Mouse (Mus musculus): ENCODE data around the gene Qrfp. TPM values are rescaled to one million over a fixed set of nuclear protein-coding genes. Genes with fewer than 3 reads are reported as not detected.

Qrfp gene
- polyA plus RNA-seq, 1 experiment, result 1.5 TPM

DNA sequence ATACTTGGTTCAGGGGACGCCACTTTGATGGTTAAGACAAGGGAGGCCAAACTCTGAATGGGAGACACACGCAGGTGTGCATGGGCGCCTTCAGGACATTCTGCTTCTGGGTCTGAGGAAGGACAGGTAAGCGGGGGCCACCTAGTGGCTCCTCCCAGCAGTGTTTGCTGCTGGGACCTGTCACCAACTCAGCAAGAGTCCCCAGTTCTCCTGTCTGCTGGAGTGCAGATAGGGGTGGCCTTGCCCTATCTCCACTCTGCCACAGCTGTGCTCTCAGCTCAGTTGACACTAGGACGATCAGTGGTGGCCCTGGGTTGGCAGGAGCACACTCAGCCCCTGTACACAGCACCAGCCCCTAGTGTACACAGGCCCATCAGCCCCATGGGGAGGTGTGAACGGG lies 37.5 kb upstream of the Qrfp start:
- peaks cover 48% of the 10 kb centered on the region for H3K27me3 ChIP-seq (ENCODE audit: control insufficient read depth, insufficient read depth, insufficient read length)
- no peak overlapping the region for H3K4me2 ChIP-seq (ENCODE audit: low read depth)
- H3K36me3 ChIP-seq (ENCODE audit: control insufficient read depth, insufficient read depth), result no peaks in the 10 kb centered on the region
- TF ChIP-seq POLR2AphosphoS2 (IDR thresholded peaks at IDR 0.05; ENCODE audit: insufficient read length, low read depth), result no peak
- TF ChIP-seq MYOD1 (IDR thresholded peaks at IDR 0.05; ENCODE audit: control insufficient read depth in 1 of 3, insufficient read length in 2 of 3, low read depth in 2 of 3), result no peak
- no peak for TF ChIP-seq TCF3 (IDR thresholded peaks at IDR 0.05; ENCODE audit: insufficient read length, low read depth)
- no peak for TF ChIP-seq REST (IDR thresholded peaks at IDR 0.05; ENCODE audit: insufficient read depth, insufficient read length)
- no peak for TF ChIP-seq MYOG (IDR thresholded peaks at IDR 0.05; ENCODE audit: control insufficient read depth in 1 of 3, insufficient read depth in 1 of 3, insufficient read length in 2 of 3, low read depth in 2 of 3)
- TF ChIP-seq E2F4 (IDR thresholded peaks at IDR 0.05; ENCODE audit: insufficient read depth), result no peak
- TF ChIP-seq SRF (IDR thresholded peaks at IDR 0.05; ENCODE audit: control insufficient read depth, insufficient read length, low read depth), result no peak
- TF ChIP-seq MAX (IDR thresholded peaks at IDR 0.05; ENCODE audit: low read depth), result no peak
- no peak for TF ChIP-seq USF1 (IDR thresholded peaks at IDR 0.05; ENCODE audit: low read depth)
- TF ChIP-seq CEBPB (IDR thresholded peaks at IDR 0.05; ENCODE audit: insufficient read depth, poor library complexity, severe bottlenecking), result no peak
- no peak for TF ChIP-seq POLR2A (IDR thresholded peaks at IDR 0.05; ENCODE audit: insufficient read length, low read depth)
- no peak for TF ChIP-seq TCF12 (IDR thresholded peaks at IDR 0.05; ENCODE audit: insufficient read depth, poor library complexity, severe bottlenecking)
- H3K4me3 ChIP-seq, result no peak overlapping the region
- no peak overlapping the region for H3ac ChIP-seq (ENCODE audit: control insufficient read depth, insufficient read length)
- no peaks in the 10 kb centered on the region for H3K79me2 ChIP-seq (ENCODE audit: control insufficient read depth, insufficient read depth)

DNA sequence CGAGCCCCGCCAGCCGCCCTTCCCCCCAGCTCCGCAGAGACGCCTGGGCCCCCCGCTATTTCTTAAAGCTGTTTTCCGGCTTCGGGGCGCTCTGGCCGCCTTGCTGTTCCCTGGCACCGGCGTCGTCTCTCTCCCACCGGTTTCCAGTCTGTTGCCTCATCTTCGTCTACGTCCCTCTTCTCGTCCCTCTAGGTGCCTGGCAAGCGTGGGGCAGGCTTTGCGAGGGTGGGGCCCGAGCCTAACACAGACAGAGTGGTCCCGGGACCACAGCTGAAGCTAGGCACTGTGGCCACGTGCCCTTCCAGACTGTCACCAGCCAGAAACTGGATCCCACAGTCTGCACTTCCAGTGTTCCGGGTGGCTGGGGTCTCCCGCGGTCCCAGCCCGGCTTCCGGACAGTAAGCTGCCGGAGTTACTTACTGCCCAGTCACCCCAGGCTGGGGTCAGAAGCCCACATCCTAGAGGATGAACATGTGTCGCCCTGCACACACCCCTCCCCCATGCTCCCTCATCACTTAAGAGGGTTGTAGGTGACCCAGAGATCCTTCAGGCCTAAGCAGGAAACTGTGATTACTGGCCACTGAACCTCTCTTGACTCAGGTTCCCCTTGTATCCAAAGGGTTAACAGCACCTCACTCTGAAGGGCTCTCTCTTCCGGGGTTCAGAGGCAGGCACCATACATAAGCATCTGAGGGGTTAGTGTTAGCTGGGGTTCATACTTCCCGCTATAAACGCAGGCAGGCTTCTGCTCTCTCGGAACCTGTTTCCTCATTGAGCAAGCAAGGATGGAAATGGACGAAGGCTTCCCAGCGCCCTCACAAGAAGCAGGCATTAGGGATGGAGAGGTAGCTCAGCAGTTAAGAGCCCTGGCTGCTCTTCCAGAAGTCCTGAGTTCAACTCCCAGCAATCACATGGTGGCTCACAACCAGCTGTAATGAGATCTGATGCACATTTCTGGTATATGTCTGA lies 36.6 kb upstream of the Qrfp start:
- Histone ChIP-seq H3K36me3 (ENCODE audit: control insufficient read depth, insufficient read depth) (no peaks in the 10 kb centered on the region), H3K4me3 (no peak overlapping the region), H3K4me2 (ENCODE audit: low read depth) (peak overlapping the region; percentile 67), H3K79me2 (ENCODE audit: control insufficient read depth, insufficient read depth) (no peaks in the 10 kb centered on the region), H3ac (ENCODE audit: control insufficient read depth, insufficient read length) (no peak overlapping the region), H3K27me3 (ENCODE audit: control insufficient read depth, insufficient read depth, insufficient read length) (peaks cover 52% of the 10 kb centered on the region)
- no peak for TF ChIP-seq POLR2A (IDR thresholded peaks at IDR 0.05; ENCODE audit: insufficient read length, low read depth)
- TF ChIP-seq CEBPB (IDR thresholded peaks at IDR 0.05; ENCODE audit: insufficient read depth, poor library complexity, severe bottlenecking), result no peak
- no peak for TF ChIP-seq POLR2AphosphoS2 (IDR thresholded peaks at IDR 0.05; ENCODE audit: insufficient read length, low read depth)
- no peak for TF ChIP-seq MYOG (IDR thresholded peaks at IDR 0.05; ENCODE audit: control insufficient read depth in 1 of 3, insufficient read depth in 1 of 3, insufficient read length in 2 of 3, low read depth in 2 of 3)

DNA sequence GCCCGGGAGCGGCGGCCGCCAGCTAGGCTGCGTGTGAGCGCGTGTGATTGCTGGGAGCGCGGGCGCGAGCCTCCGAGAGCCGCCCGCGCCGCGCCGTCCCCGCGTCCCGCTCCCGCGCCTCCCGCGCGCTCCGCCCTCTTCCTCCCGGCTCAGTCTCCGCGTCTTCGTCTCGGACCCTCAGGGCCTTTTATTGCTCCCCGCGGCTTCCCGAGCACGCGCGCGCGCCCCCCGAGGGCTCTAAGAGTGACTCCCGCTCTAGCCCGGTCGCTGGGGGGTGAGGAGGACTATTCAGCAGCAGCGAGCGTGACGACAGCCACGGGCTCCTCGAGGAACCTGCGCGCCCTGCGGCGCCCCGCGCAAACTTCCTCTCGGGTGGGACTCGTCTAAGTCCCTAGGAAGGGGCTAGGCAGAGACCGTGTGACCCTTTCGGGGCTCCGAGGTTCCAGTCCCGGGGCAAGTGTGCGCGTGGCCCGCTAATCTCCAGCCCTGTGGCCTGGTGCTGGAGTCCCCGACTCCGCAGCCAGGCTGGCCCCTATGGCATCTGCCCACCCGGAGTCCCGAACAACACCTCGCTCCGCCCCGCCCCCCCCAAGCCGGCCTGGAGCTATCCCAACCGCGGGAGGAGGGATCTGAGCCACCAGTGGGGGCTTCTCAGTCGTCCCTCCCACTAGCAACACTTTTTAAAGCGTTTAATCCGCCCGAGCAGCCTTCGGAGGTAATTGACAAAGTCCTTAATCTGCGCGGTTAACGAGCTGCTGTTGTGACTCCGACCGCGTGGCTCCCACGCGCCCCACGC lies 35.7 kb upstream of the Qrfp start, which contains the start of gene Fibcd1:
Gene Fibcd1, minus strand, starts transcription at position 110 of the 796 bp plus-strand sequence.
- TF ChIP-seq TCF12 (IDR thresholded peaks at IDR 0.05; ENCODE audit: insufficient read depth, poor library complexity, severe bottlenecking), result no peak
- TF ChIP-seq TCF3 (IDR thresholded peaks at IDR 0.05; ENCODE audit: insufficient read length, low read depth), result no peak
- no peak within 1 kb of the TSS for H3K4me3 ChIP-seq
- no peaks in the 10 kb centered on the region for H3K36me3 ChIP-seq (ENCODE audit: control insufficient read depth, insufficient read depth)
- H3K4me2 ChIP-seq (ENCODE audit: low read depth), result peak within 1 kb of the TSS; percentile 67
- no peak within 1 kb of the TSS for H3ac ChIP-seq (ENCODE audit: control insufficient read depth, insufficient read length)
- H3K27me3 ChIP-seq (ENCODE audit: control insufficient read depth, insufficient read depth, insufficient read length), result peaks cover 56% of the 10 kb centered on the region
- no peaks in the 10 kb centered on the region for H3K79me2 ChIP-seq (ENCODE audit: control insufficient read depth, insufficient read depth)

DNA sequence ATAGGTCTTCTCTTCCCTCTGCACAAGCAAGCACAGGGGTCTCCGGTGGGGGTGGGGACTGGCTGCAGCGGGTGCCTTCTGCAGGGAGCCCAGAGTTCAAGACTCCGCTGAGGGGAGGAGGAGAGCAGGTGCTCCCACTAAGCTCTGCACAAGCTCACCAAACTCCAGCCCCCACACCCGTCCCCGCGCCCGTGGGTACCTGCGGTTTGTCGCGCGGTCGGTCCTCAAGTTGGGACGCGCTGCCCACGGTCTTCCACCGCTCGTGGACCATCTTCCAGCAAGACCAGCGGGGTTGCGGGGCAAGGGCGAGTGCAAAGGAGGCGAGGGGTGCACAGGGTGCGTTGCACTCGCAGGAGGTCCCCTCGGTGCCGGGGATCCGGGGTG lies 35.1 kb upstream of the Qrfp start:
- peaks cover 59% of the 10 kb centered on the region for H3K27me3 ChIP-seq (ENCODE audit: control insufficient read depth, insufficient read depth, insufficient read length)
- no peak overlapping the region for H3ac ChIP-seq (ENCODE audit: control insufficient read depth, insufficient read length)
- no peaks in the 10 kb centered on the region for H3K79me2 ChIP-seq (ENCODE audit: control insufficient read depth, insufficient read depth)
- H3K36me3 ChIP-seq (ENCODE audit: control insufficient read depth, insufficient read depth), result no peaks in the 10 kb centered on the region
- no peak for TF ChIP-seq REST (IDR thresholded peaks at IDR 0.05; ENCODE audit: insufficient read depth, insufficient read length)
- no peak overlapping the region for H3K4me3 ChIP-seq
- peak overlapping the region; percentile 67 for H3K4me2 ChIP-seq (ENCODE audit: low read depth)

DNA sequence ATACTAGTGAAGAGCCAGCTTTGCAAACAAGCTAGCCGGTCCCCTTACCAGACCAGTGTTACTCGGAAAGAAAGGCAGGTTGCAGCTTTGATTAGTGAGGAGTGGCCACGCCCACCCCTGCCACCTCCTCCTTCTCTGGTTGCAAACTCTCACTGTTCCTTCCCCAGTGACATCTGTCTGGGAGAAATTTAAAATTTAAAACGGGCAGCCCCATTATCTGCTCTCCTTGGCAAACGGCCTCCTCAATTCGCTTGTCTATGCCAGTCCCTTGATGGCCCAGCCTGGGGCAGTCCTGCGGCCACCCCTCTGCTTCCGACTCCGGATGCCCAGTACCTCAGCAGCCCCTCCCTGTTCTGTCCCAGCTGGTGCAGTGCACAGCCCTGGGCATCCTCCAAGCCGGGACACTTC lies 34.4 kb upstream of the Qrfp start:
- H3K36me3 ChIP-seq (ENCODE audit: control insufficient read depth, insufficient read depth), result no peaks in the 10 kb centered on the region
- no peak overlapping the region for H3ac ChIP-seq (ENCODE audit: control insufficient read depth, insufficient read length)
- no peak overlapping the region for H3K4me2 ChIP-seq (ENCODE audit: low read depth)
- TF ChIP-seq MAX (IDR thresholded peaks at IDR 0.05; ENCODE audit: low read depth) (no peak), TCF12 (IDR thresholded peaks at IDR 0.05; ENCODE audit: insufficient read depth, poor library complexity, severe bottlenecking) (no peak), POLR2A (IDR thresholded peaks at IDR 0.05; ENCODE audit: insufficient read length, low read depth) (no peak)
- no peak overlapping the region for H3K4me3 ChIP-seq
- no peaks in the 10 kb centered on the region for H3K79me2 ChIP-seq (ENCODE audit: control insufficient read depth, insufficient read depth)
- H3K27me3 ChIP-seq (ENCODE audit: control insufficient read depth, insufficient read depth, insufficient read length), result peaks cover 66% of the 10 kb centered on the region

Data from myocyte (in vitro differentiated cells).